In the genomic region with DNA sequence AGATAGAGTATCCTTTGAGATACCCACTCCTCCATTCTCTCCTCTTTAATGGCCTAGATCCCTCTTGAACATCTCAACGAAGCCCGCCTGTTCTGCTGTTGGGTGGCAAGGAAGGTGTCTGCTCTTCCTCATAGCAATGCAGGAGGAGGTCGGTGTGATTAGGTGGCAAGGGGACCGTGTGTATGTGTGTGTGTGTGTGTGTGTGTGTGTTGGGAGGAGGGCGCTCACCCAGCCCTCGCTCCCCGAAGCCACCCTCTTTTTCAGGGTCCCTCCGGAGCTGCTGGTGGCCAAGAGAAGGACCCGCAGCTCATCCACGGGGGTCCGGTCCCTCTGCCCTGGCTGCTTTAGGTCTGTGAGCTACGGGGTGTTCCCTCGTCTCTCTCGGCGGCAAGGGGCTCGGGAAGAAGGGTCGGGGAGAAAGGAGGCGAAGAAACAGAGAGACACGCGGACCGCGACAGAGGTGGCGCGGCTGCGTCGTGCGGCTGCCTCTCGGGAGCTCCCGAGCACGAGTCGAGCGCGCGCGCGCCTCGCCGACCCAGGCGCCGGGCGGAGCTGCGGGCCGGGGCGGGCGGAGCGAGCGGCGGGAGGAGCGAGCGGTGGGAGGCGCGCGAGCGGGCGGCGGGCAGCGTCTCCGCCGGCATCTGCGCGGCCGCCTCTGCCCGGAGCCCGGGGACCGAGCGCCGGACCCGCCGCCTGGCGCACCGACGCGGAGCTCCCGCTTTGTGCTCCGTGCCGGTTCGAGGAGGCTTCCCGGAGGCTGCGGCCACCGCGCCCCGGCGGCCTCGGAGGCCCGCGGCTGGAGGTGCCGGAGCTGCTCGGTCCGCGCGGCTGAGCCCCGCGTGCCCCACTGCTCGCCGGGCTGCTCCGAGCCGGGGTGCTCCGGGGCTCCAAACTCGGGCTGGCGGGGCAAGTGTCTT, we compare ENCODE assay signal across 8 mouse cellular contexts. TPM values are rescaled to one million over a fixed set of nuclear protein-coding genes. Genes with fewer than 3 reads are reported as not detected.
A peak's percentile ranks its signal among the peaks of the same experiment; 100 is the strongest.
DNase-seq lines count a peak whose midpoint lies in the region; ATAC-seq lines count a peak whose summit lies in the region.

Gene Tspan5, plus strand, starts transcription at position 547 of the 917 bp plus-strand sequence.

- H3K4me1 ChIP-seq in hindbrain, embryonic 12.5 days, result peaks cover 29% of the 10 kb centered on the region

- ATAC-seq in hindbrain, embryonic 12.5 days (ENCODE audit: low FRiP score), result peak; percentile 88

- H3K36me3 ChIP-seq in hindbrain, embryonic 12.5 days, result no peaks in the 10 kb centered on the region

- H3K9me3 ChIP-seq in hindbrain, embryonic 12.5 days (replicated peaks), result no peaks in the 10 kb centered on the region

- peak within 1 kb of the TSS; percentile 81 for H3K4me3 ChIP-seq in hindbrain, embryonic 12.5 days

- H3K9ac ChIP-seq in hindbrain, embryonic 12.5 days, result peak within 1 kb of the TSS; percentile 92

- peak within 1 kb of the TSS; percentile 61 for H3K4me2 ChIP-seq in hindbrain, embryonic 12.5 days (replicated peaks)

- H3K27ac ChIP-seq in hindbrain, embryonic 12.5 days, result peak within 1 kb of the TSS; percentile 94

- WGBS in hindbrain, embryonic 12.5 days, result under 1% methylated on average over 61 of the region's 100 CpGs

- 0 out of 2 replicates have a peak, but pooled peaks cover 4% of the 10 kb centered on the region for H3K27me3 ChIP-seq in hindbrain, embryonic 12.5 days

- DNase-seq in R1 (ENCODE audit: low read depth, low spot score), result peak; percentile 55
- peak; percentile 85 for DNase-seq in cerebellum, adult 9-11 months
- DNase-seq in frontal cortex, postnatal 25 days (ENCODE audit: low spot score in 2 of 2), result peak; percentile 53 to 62
- DNase-seq in layer of hippocampus, postnatal 25 days (ENCODE audit: extremely low spot score in 1 of 2, low spot score in 1 of 2), result peak; percentile 71 to 79
- peak; percentile 76 for DNase-seq in lung, postnatal 36 days
- DNase-seq in retina, embryonic 14.5 days (ENCODE audit: low spot score), result peak; percentile 82
- peak; percentile 90 for DNase-seq in thymus, postnatal 4 days

RNA-seq across cellular contexts. Expression of gene Tspan5, which starts in this region (rescaled TPM):
- 74.6 and 77.8 TPM in 2 replicates for polyA plus RNA-seq in hindbrain, embryonic 12.5 days (2016; fragmentation: Nextera tagmentation; extraction: Ambion mirVana)
- 100 to 1,000 TPM; 201 to 205 TPM for total RNA-seq in layer of hippocampus, postnatal 25 days (2021)

Comparison
In these comparisons a context has a peak if more than half of its experiments do, and no peak if none do; other contexts are left out.
1. Peak in every context shown above with its lines: DNase-seq, ATAC-seq, H3K4me3 ChIP-seq and H3K27ac ChIP-seq.